Mouse (Mus musculus) embryonic facial prominence, embryonic 14.5 days (tissue): ENCODE results near the gene Tnfrsf13c. TPM values are rescaled to one million over a fixed set of nuclear protein-coding genes. Genes with fewer than 3 reads are reported as not detected.
A peak's percentile ranks its signal among the peaks of the same experiment; 100 is the strongest.

Source experiments
- ATAC-seq: fragments of 200-750 bp; cut with Nextera tagmentation; 2 replicates; pipeline ENCODE4 v1.8.0; 2017; ENCODE audit warnings: low read depth, moderate number of reproducible peaks, moderate TSS enrichment
- DNase-seq: peaks from one replicate; pipeline ENCODE4 v3.0.0-alpha.2; 2015; ENCODE audit warnings: low spot score
- H3K27ac ChIP-seq: fragments of 300-500 bp; sonication (generic); replicated peaks from 2 replicates; pipeline ENCODE4 v1.5.1; 2014; ENCODE audit warnings: low read depth, mild to moderate bottlenecking, low read length, moderate library complexity
- H3K27me3 ChIP-seq: fragments of 300-500 bp; sonication (generic); replicated peaks from 2 replicates; pipeline ENCODE4 v1.6.1; 2014; ENCODE audit warnings: low read length; ENCODE audit not compliant: control insufficient read depth, insufficient read depth
- H3K36me3 ChIP-seq: fragments of 300-500 bp; sonication (generic); 2 replicates; pipeline ENCODE4 v1.6.1; 2014; ENCODE audit warnings: low read length, mixed read lengths; ENCODE audit not compliant: control insufficient read depth, insufficient read depth
- H3K4me1 ChIP-seq: fragments of 300-500 bp; sonication (generic); 2 replicates; pipeline ENCODE4 v1.6.1; 2014; ENCODE audit warnings: antibody characterized with exemption, low read length; ENCODE audit not compliant: control insufficient read depth, insufficient read depth
- H3K4me2 ChIP-seq: fragments of 300-500 bp; sonication (generic); 2 replicates; pipeline ENCODE4 v1.6.1; 2014; ENCODE audit warnings: low read depth, mild to moderate bottlenecking, low read length, moderate library complexity, mixed read lengths
- H3K4me3 ChIP-seq: fragments of 300-500 bp; sonication (generic); 2 replicates; pipeline ENCODE4 v1.5.1; 2014; ENCODE audit warnings: low read depth, mild to moderate bottlenecking, low read length
- H3K9ac ChIP-seq: fragments of 300-500 bp; sonication (generic); 2 replicates; pipeline ENCODE4 v1.6.1; 2014; ENCODE audit warnings: low read depth, mild to moderate bottlenecking, low read length, moderate library complexity, mixed read lengths
- H3K9me3 ChIP-seq: fragments of 300-500 bp; sonication (generic); 2 replicates; pipeline ENCODE4 v1.6.1; 2016; ENCODE audit warnings: low read length; ENCODE audit not compliant: control insufficient read depth
- WGBS: fragments of 180-500 bp; shearing (Covaris S2); extraction: QIAGEN DNeasy Blood & Tissue Kit; methylation state at CpG from one replicate; pipeline ENCODE4 v1.1.7; 2014; 5-methylcytosine and 5-hydroxymethylcytosine counted together
- polyA plus RNA-seq: library from polyadenylated mRNA; unstranded; fragments of >200 nt; fragmentation: Nextera tagmentation; extraction: Ambion mirVana; gene quantifications from 2 replicates; pipeline ENCODE4 v1.2.1, GENCODE M21; 2014

Tnfrsf13c gene
- polyA plus RNA-seq, 1 experiment from 2014 or later, result 0.40 TPM

- Histone ChIP-seq H3K9me3 (no peaks in the 10 kb centered on the region), H3K27ac (no peak overlapping the region), H3K4me2 (no peak overlapping the region), H3K4me3 (no peak overlapping the region), H3K36me3 (peaks cover 4% of the 10 kb centered on the region; the same call in 1 of the 2 replicates), H3K9ac (no peak overlapping the region), H3K27me3 (no peaks in the 10 kb centered on the region), H3K4me1 (no peaks in the 10 kb centered on the region)
- ATAC-seq, result peak; percentile 85
- 15% methylated on average over 5 of the region's 5 CpGs for WGBS
- peak; percentile 74 for DNase-seq
Observed at GRCm38 (mm10) chr15:82236565-82236964, 12.4 kb upstream of the Tnfrsf13c start.

- H3K27ac ChIP-seq, result no peak overlapping the region
- WGBS, result 64% methylated on average over 10 of the region's 10 CpGs
- no peak for ATAC-seq
Observed at GRCm38 (mm10) chr15:82235661-82236060, 11.5 kb upstream of the Tnfrsf13c start.

GRCm38 (mm10) chr15:82232651-82233050, 8.5 kb upstream of the Tnfrsf13c start:
- H3K9me3 ChIP-seq, result no peaks in the 10 kb centered on the region
- no peaks in the 10 kb centered on the region for H3K36me3 ChIP-seq
- no peak for DNase-seq
- no peaks in the 10 kb centered on the region for H3K4me1 ChIP-seq
- no peak overlapping the region for H3K4me3 ChIP-seq
- no peak overlapping the region for H3K4me2 ChIP-seq
- no peak overlapping the region for H3K27ac ChIP-seq
- no peak overlapping the region for H3K9ac ChIP-seq
- WGBS, result 71% methylated on average over 4 of the region's 4 CpGs
- H3K27me3 ChIP-seq, result no peaks in the 10 kb centered on the region
- ATAC-seq, result no peak

More at GRCm38 (mm10) chr15:82235661-82236060, 11.5 kb upstream of the Tnfrsf13c start:
- Histone ChIP-seq H3K9me3 (no peaks in the 10 kb centered on the region), H3K9ac (no peak overlapping the region), H3K4me3 (no peak overlapping the region), H3K4me1 (no peaks in the 10 kb centered on the region), H3K36me3 (peaks cover 4% of the 10 kb centered on the region; the same call in 1 of the 2 replicates), H3K27me3 (no peaks in the 10 kb centered on the region), H3K4me2 (no peak overlapping the region)
- DNase-seq, result no peak

- H3K4me1 ChIP-seq, result no peaks in the 10 kb centered on the region
- no peaks in the 10 kb centered on the region for H3K36me3 ChIP-seq
- no peak overlapping the region for H3K4me2 ChIP-seq
- ATAC-seq (no peak), DNase-seq (no peak)
- H3K27me3 ChIP-seq, result no peaks in the 10 kb centered on the region
- H3K9me3 ChIP-seq, result no peaks in the 10 kb centered on the region
- 62% methylated on average over 11 of the region's 11 CpGs for WGBS
- no peak overlapping the region for H3K9ac ChIP-seq
- H3K4me3 ChIP-seq, result no peak overlapping the region
- no peak overlapping the region for H3K27ac ChIP-seq
Observed at GRCm38 (mm10) chr15:82231591-82232378, 7.6 kb upstream of the Tnfrsf13c start.

GRCm38 (mm10) chr15:82231100-82231499, 6.9 kb upstream of the Tnfrsf13c start:
- no peaks in the 10 kb centered on the region for H3K4me1 ChIP-seq
- no peak for ATAC-seq
- no peak overlapping the region for H3K9ac ChIP-seq
- 68% methylated on average over 4 of the region's 4 CpGs for WGBS
- no peaks in the 10 kb centered on the region for H3K27me3 ChIP-seq
- no peak overlapping the region for H3K4me2 ChIP-seq
- no peaks in the 10 kb centered on the region for H3K36me3 ChIP-seq
- no peak overlapping the region for H3K4me3 ChIP-seq
- H3K27ac ChIP-seq, result no peak overlapping the region
- H3K9me3 ChIP-seq, result no peaks in the 10 kb centered on the region
- no peak for DNase-seq

- Histone ChIP-seq H3K4me2 (no peak overlapping the region), H3K27ac (no peak overlapping the region), H3K9ac (no peak overlapping the region), H3K36me3 (no peaks in the 10 kb centered on the region), H3K4me1 (no peaks in the 10 kb centered on the region), H3K4me3 (no peak overlapping the region), H3K9me3 (no peaks in the 10 kb centered on the region), H3K27me3 (peaks cover 2% of the 10 kb centered on the region)
- 70% methylated on average over 4 of the region's 6 CpGs for WGBS
- ATAC-seq (no peak), DNase-seq (no peak)
Observed at GRCm38 (mm10) chr15:82230098-82230611, 6.0 kb upstream of the Tnfrsf13c start.

- Histone ChIP-seq H3K4me2 (no peak overlapping the region), H3K27me3 (peaks cover 7% of the 10 kb centered on the region), H3K4me3 (no peak overlapping the region), H3K36me3 (no peaks in the 10 kb centered on the region), H3K9me3 (no peaks in the 10 kb centered on the region), H3K9ac (no peak overlapping the region), H3K27ac (no peak overlapping the region), H3K4me1 (0 out of 2 replicates have a peak, but pooled peaks cover under 1% of the 10 kb centered on the region)
- WGBS, result 34% methylated on average over 11 of the region's 11 CpGs
- DNase-seq (no peak), ATAC-seq (peak; percentile 27; the same call in 1 of the 2 replicates)
Observed at GRCm38 (mm10) chr15:82229542-82230045, 5.4 kb upstream of the Tnfrsf13c start.

GRCm38 (mm10) chr15:82225769-82226168, 1.6 kb upstream of the Tnfrsf13c start:
- no peak overlapping the region for H3K4me2 ChIP-seq
- H3K9me3 ChIP-seq, result no peaks in the 10 kb centered on the region
- no peaks in the 10 kb centered on the region for H3K36me3 ChIP-seq
- no peak for DNase-seq
- H3K4me3 ChIP-seq, result no peak overlapping the region
- WGBS, result 95% methylated on average over 4 of the region's 5 CpGs
- H3K27ac ChIP-seq, result no peak overlapping the region
- no peak overlapping the region for H3K9ac ChIP-seq
- H3K27me3 ChIP-seq, result peaks cover 25% of the 10 kb centered on the region
- H3K4me1 ChIP-seq, result peaks cover 5% of the 10 kb centered on the region; the same call in 1 of the 2 replicates
- ATAC-seq, result no peak
